Mouse (Mus musculus) G1E (cell line): ENCODE results near the gene Hipk2. TPM values are rescaled to one million over a fixed set of nuclear protein-coding genes. Genes with fewer than 3 reads are reported as not detected.
A peak's percentile ranks its signal among the peaks of the same experiment; 100 is the strongest.

ENCODE experiments used
- ATAC-seq: 2 replicates; pipeline ENCODE4 v1.8.0; 2016; ENCODE audit warnings: mild to moderate bottlenecking; ENCODE audit not compliant: insufficient number of reproducible peaks, poor library complexity, low FRiP score, severe bottlenecking; ENCODE audit errors: extremely low read depth
- DNase-seq: peaks from one replicate; pipeline ENCODE4 v3.0.0; 2012; ENCODE audit warnings: low spot score
- H3K27me3 ChIP-seq: 2 replicates; pipeline ENCODE4 v1.6.1; 2012; ENCODE audit warnings: mild to moderate bottlenecking, low read length, inconsistent platforms; ENCODE audit not compliant: insufficient read depth
- H3K36me3 ChIP-seq: replicated peaks from 2 replicates; pipeline ENCODE3; 2012; ENCODE audit warnings: mild to moderate bottlenecking, inconsistent platforms
- H3K4me1 ChIP-seq: 2 replicates; pipeline ENCODE4 v1.6.1; 2012; ENCODE audit warnings: low read depth, low read length, inconsistent platforms, mixed read lengths; ENCODE audit not compliant: insufficient read depth
- H3K4me3 ChIP-seq: 2 replicates; pipeline ENCODE4 v1.5.1; 2012; ENCODE audit warnings: low read depth, mild to moderate bottlenecking, inconsistent platforms, low read length, moderate library complexity, mixed read lengths
- H3K9me3 ChIP-seq: replicated peaks from 2 replicates; pipeline ENCODE4 v1.6.1; 2012; ENCODE audit warnings: inconsistent platforms
- CTCF ChIP-seq: IDR thresholded peaks from 2 replicates; pipeline ENCODE4 v1.5.1; 2012; ENCODE audit warnings: low read depth, low read length, inconsistent platforms, mixed read lengths
- GATA1 ChIP-seq: IDR thresholded peaks from 2 replicates; pipeline ENCODE4 v1.6.1; 2012; ENCODE audit warnings: borderline replicate concordance, low read length, inconsistent platforms, mixed read lengths
- GATA2 ChIP-seq: IDR thresholded peaks from 2 replicates; pipeline ENCODE4 v1.6.1; 2012; ENCODE audit warnings: low read depth, low read length, inconsistent platforms, borderline replicate concordance
- POLR2AphosphoS5 ChIP-seq: IDR thresholded peaks from 2 replicates; pipeline ENCODE4 v1.6.1; 2012; ENCODE audit warnings: low read depth, low read length, inconsistent platforms; ENCODE audit not compliant: insufficient replicate concordance
- TAL1 ChIP-seq: conservative IDR thresholded peaks from 2 replicates; pipeline ENCODE4 v1.6.1; 2012; ENCODE audit warnings: low read depth, low read length, inconsistent platforms, mixed read lengths
- polyA plus RNA-seq: library from polyadenylated mRNA; stranded (reverse); fragments of >175 nt; gene quantifications from 2 replicates; pipeline ENCODE4 v1.2.3, GENCODE M21; 2012
- total RNA-seq, 2 experiments: library from RNA; stranded (forward) in 1 of 2; stranded (reverse) in 1 of 2; fragments of 200-1000 nt in 1 of 2; fragments of >200 nt in 1 of 2; fragmentation: Nextera tagmentation in 1 of 2; gene quantifications; 2 replicates each; pipeline ENCODE4 v1.2.3; 2014 to 2017

Gene Hipk2
- total and polyA plus RNA-seq, 3 experiments: 4.6 to 97.9 (median 39.6) TPM

GRCm38 (mm10) chr6:38772836-38773518 is 103.0 kb downstream of the Hipk2 start:
- Histone ChIP-seq H3K9me3 (no peaks in the 10 kb centered on the region), H3K27me3 (no peaks in the 10 kb centered on the region), H3K36me3 (peaks cover 19% of the 10 kb centered on the region), H3K4me3 (no peak overlapping the region), H3K4me1 (peaks cover 48% of the 10 kb centered on the region)
- TF ChIP-seq TAL1 (no peak), GATA2 (no peak), CTCF (no peak), GATA1 (no peak), POLR2AphosphoS5 (no peak)
- ATAC-seq (no peak), DNase-seq (no peak)

- no peaks in the 10 kb centered on the region for H3K27me3 ChIP-seq
- peaks cover 46% of the 10 kb centered on the region for H3K4me1 ChIP-seq
- peaks cover 2% of the 10 kb centered on the region; the same call in 1 of the 2 replicates for H3K9me3 ChIP-seq
- ATAC-seq (no peak), DNase-seq (no peak)
- peaks cover 32% of the 10 kb centered on the region for H3K36me3 ChIP-seq
- TF ChIP-seq GATA2: no peak
- TF ChIP-seq POLR2AphosphoS5: no peak
- TF ChIP-seq GATA1: no peak
- TF ChIP-seq TAL1: no peak
- no peak overlapping the region for H3K4me3 ChIP-seq
Observed at GRCm38 (mm10) chr6:38771061-38771667, 104.8 kb downstream of the Hipk2 start.

- TF ChIP-seq GATA1 (no peak), GATA2 (no peak), CTCF (no peak), TAL1 (no peak), POLR2AphosphoS5 (no peak)
- H3K9me3 ChIP-seq: peaks cover 2% of the 10 kb centered on the region; the same call in 1 of the 2 replicates
- H3K36me3 ChIP-seq: peaks cover 43% of the 10 kb centered on the region
- no peak overlapping the region for H3K4me3 ChIP-seq
- no peak for DNase-seq
- ATAC-seq: no peak
- H3K27me3 ChIP-seq: no peaks in the 10 kb centered on the region
- H3K4me1 ChIP-seq: peaks cover 52% of the 10 kb centered on the region
Observed at GRCm38 (mm10) chr6:38769627-38770026, 106.3 kb downstream of the Hipk2 start.

GRCm38 (mm10) chr6:38762588-38763265 is 113.2 kb downstream of the Hipk2 start:
- no peak for TF ChIP-seq GATA1
- TF ChIP-seq TAL1: peak; percentile 77
- no peak for TF ChIP-seq POLR2AphosphoS5
- TF ChIP-seq GATA2: no peak
- TF ChIP-seq CTCF: no peak
- ATAC-seq (peak; percentile 83), DNase-seq (peak; percentile 18)
- Histone ChIP-seq H3K36me3 (peaks cover 37% of the 10 kb centered on the region), H3K4me1 (peaks cover 80% of the 10 kb centered on the region), H3K27me3 (no peaks in the 10 kb centered on the region), H3K9me3 (peaks cover 2% of the 10 kb centered on the region; the same call in 1 of the 2 replicates), H3K4me3 (no peak overlapping the region)

GRCm38 (mm10) chr6:38762006-38762405 is 114.0 kb downstream of the Hipk2 start:
- no peak overlapping the region for H3K4me3 ChIP-seq
- H3K27me3 ChIP-seq: no peaks in the 10 kb centered on the region
- no peak for DNase-seq
- H3K36me3 ChIP-seq: peaks cover 32% of the 10 kb centered on the region
- TF ChIP-seq GATA2 (no peak), CTCF (no peak)
- ATAC-seq: no peak
- peaks cover 84% of the 10 kb centered on the region for H3K4me1 ChIP-seq
- H3K9me3 ChIP-seq: no peaks in the 10 kb centered on the region

GRCm38 (mm10) chr6:38760911-38761706 is 114.9 kb downstream of the Hipk2 start:
- ATAC-seq (no peak), DNase-seq (no peak)
- TF ChIP-seq CTCF: no peak
- Histone ChIP-seq H3K4me3 (no peak overlapping the region), H3K4me1 (peaks cover 82% of the 10 kb centered on the region), H3K27me3 (no peaks in the 10 kb centered on the region), H3K36me3 (peaks cover 23% of the 10 kb centered on the region), H3K9me3 (no peaks in the 10 kb centered on the region)
